Mouse (Mus musculus) lung, adult 2 months (tissue): Measurements from ENCODE around the gene Ttc16. TPM values are rescaled to one million over a fixed set of nuclear protein-coding genes. Genes with fewer than 3 reads are reported as not detected.
A peak's percentile ranks its signal among the peaks of the same experiment; 100 is the strongest.

Experiments used
- DNase-seq: peaks from one replicate; pipeline ENCODE4 v3.0.0; 2022
- H3K4me1 ChIP-seq: fragments of 200-500 bp; 2 replicates; pipeline ENCODE4 v1.6.1; 2011; ENCODE audit warnings: low read length; ENCODE audit not compliant: control insufficient read depth, insufficient read depth
- H3K4me3 ChIP-seq: fragments of 200-500 bp; replicated peaks from 2 replicates; pipeline ENCODE3; 2011; ENCODE audit warnings: low read depth, mild to moderate bottlenecking, control low read depth, low read length; ENCODE audit errors: extremely low read depth
- CTCF ChIP-seq: fragments of 200-500 bp; IDR thresholded peaks from 2 replicates; pipeline ENCODE4 v1.5.1; 2011; ENCODE audit warnings: mild to moderate bottlenecking, low read length, control low read depth; ENCODE audit not compliant: insufficient read depth
- POLR2A ChIP-seq: fragments of 200-500 bp; IDR thresholded peaks from 2 replicates; pipeline ENCODE4 v1.6.1; 2011; ENCODE audit warnings: low read depth, mild to moderate bottlenecking, control low read depth, low read length, borderline replicate concordance; ENCODE audit errors: extremely low read depth
- WGBS: fragments of 180-500 bp; shearing (Covaris S2); methylation state at CpG from one replicate; pipeline ENCODE4 v1.1.7; 2018; 5-methylcytosine and 5-hydroxymethylcytosine counted together
- polyA plus RNA-seq: library from polyadenylated mRNA; depleted of rRNA; stranded (reverse); fragments of >200 nt; gene quantifications from 2 replicates; pipeline ENCODE4 v1.2.3, GENCODE M21; 2012

Ttc16 gene
- polyA plus RNA-seq, 1 experiment = 12.0 TPM

GRCm38 (mm10) chr2:32751665-32752033 lies 23.8 kb downstream of the Ttc16 start:
- DNase-seq = no peak
- Histone ChIP-seq H3K4me1 (no peaks in the 10 kb centered on the region), H3K4me3 (peak overlapping the region; percentile 44)
- no peak for TF ChIP-seq POLR2A
- no peak for TF ChIP-seq CTCF
- WGBS = 45% methylated on average over 10 of the region's 10 CpGs

- peak; percentile 48; the same call in 1 of the 2 replicates for TF ChIP-seq POLR2A
- TF ChIP-seq CTCF = no peak
- WGBS = 58% methylated on average over 31 of the region's 31 CpGs
- peak; percentile 79 for DNase-seq
- no peaks in the 10 kb centered on the region for H3K4me1 ChIP-seq
- peak overlapping the region; percentile 44 for H3K4me3 ChIP-seq
These were observed 24.4 kb downstream of the Ttc16 start for GRCm38 (mm10) chr2:32750887-32751664.

GRCm38 (mm10) chr2:32750199-32750598 lies 25.2 kb downstream of the Ttc16 start:
- TF ChIP-seq POLR2A = no peak
- TF ChIP-seq CTCF = no peak
- no peak for DNase-seq
- H3K4me3 ChIP-seq = no peak overlapping the region
- 74% methylated on average over 7 of the region's 7 CpGs for WGBS
- H3K4me1 ChIP-seq = no peaks in the 10 kb centered on the region

GRCm38 (mm10) chr2:32749082-32749481 lies 26.4 kb downstream of the Ttc16 start:
- WGBS = 85% methylated on average over 16 of the region's 16 CpGs
- DNase-seq = no peak
- Histone ChIP-seq H3K4me3 (no peak overlapping the region), H3K4me1 (0 out of 2 replicates have a peak, but pooled peaks cover 2% of the 10 kb centered on the region)
- no peak for TF ChIP-seq POLR2A
- TF ChIP-seq CTCF = no peak

GRCm38 (mm10) chr2:32744272-32744982 lies 31.0 kb downstream of the Ttc16 start:
- peaks cover 11% of the 10 kb centered on the region for H3K4me1 ChIP-seq
- no peak overlapping the region for H3K4me3 ChIP-seq
- no peak for DNase-seq
- TF ChIP-seq CTCF = no peak
- TF ChIP-seq POLR2A = no peak
- WGBS = 53% methylated on average over 15 of the region's 15 CpGs

- DNase-seq = no peak
- H3K4me1 ChIP-seq = peaks cover 14% of the 10 kb centered on the region
- TF ChIP-seq CTCF = no peak
- no peak for TF ChIP-seq POLR2A
- no peak overlapping the region for H3K4me3 ChIP-seq
- 48% methylated on average over 18 of the region's 18 CpGs for WGBS
These were observed 33.3 kb downstream of the Ttc16 start for GRCm38 (mm10) chr2:32742173-32742531.

- 25% methylated on average over 53 of the region's 58 CpGs for WGBS
- no peak for TF ChIP-seq CTCF
- no peak for TF ChIP-seq POLR2A
- no peak for DNase-seq
- H3K4me3 ChIP-seq = peak overlapping the region; percentile 30
- H3K4me1 ChIP-seq = peaks cover 16% of the 10 kb centered on the region
These were observed 33.9 kb downstream of the Ttc16 start for GRCm38 (mm10) chr2:32741273-32742172.

- Histone ChIP-seq H3K4me1 (peaks cover 20% of the 10 kb centered on the region), H3K4me3 (peak within 1 kb of the TSS; percentile 30)
- WGBS = 23% methylated on average over 11 of the region's 11 CpGs
- DNase-seq = no peak
- TF ChIP-seq POLR2A = no peak
These were observed 34.5 kb downstream of the Ttc16 start, which contains the start of gene 6330409D20Rik for GRCm38 (mm10) chr2:32740916-32741272. TSS of gene 6330409D20Rik (minus strand) at chr2:32741016.

- TF ChIP-seq POLR2A (no peak), CTCF (no peak)
- peaks cover 28% of the 10 kb centered on the region for H3K4me1 ChIP-seq
- H3K4me3 ChIP-seq = no peak overlapping the region
- no peak for DNase-seq
- WGBS = 37% methylated on average over 4 of the region's 4 CpGs
These were observed 36.1 kb downstream of the Ttc16 start for GRCm38 (mm10) chr2:32739311-32739710.
